Mouse (Mus musculus): ENCODE results near the gene Cltc.

DNA sequence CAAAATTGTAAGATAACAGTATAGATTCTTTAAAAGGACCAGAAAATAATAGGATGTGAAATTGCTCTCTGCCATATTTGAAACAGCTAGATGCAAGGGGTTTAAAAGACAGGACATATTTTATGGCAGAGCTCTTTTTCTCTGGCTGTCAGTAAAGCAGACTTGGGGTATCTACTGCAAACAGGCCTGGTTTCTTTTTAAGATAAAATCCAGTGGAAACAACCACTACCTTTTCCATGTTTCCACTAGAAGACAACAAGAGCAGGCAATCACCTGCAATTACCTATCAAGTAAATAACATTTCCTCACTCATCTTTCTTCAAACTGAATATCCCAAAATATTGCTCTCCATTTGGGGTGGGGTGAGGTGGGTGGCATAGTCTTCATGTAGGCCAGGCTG is 93.4 kb downstream of the Cltc start:
- TF ChIP-seq CTCF (IDR thresholded peaks at IDR 0.05; ENCODE audit: extremely low read depth, insufficient read depth, low read length) (no peak), POLR2A (IDR thresholded peaks at IDR 0.05; ENCODE audit: extremely low read depth, insufficient read depth, low read length) (no peak)

Measured in cortical plate, adult 2 months (tissue).